Mouse (Mus musculus) liver, embryonic 14.5 days (tissue): ENCODE data around the gene Gm43638. TPM values are rescaled to one million over a fixed set of nuclear protein-coding genes. Genes with fewer than 3 reads are reported as not detected.
"Not testable (repeated sequence)": the region's sequence is repeated elsewhere in the genome, so short reads cannot be mapped to it uniquely, and the experiment has no call there.

Experiments
- ATAC-seq: fragments of 200-750 bp; cut with Nextera tagmentation; 2 replicates; pipeline ENCODE4 v1.8.0; 2017; ENCODE audit warnings: moderate number of reproducible peaks, mild to moderate bottlenecking, moderate library complexity; ENCODE audit not compliant: insufficient read depth
- DNase-seq, 3 experiments: peaks; one replicate each; pipeline ENCODE4 v3.0.0-alpha.2; 2012 to 2013; ENCODE audit warnings: low read depth in 3 of 3, low spot score in 3 of 3
- H3K27ac ChIP-seq: fragments of 300-500 bp; sonication (generic); 2 replicates; pipeline ENCODE4 v1.5.1; 2014; ENCODE audit warnings: moderate library complexity, mild to moderate bottlenecking, control low read depth, inconsistent platforms
- H3K27me3 ChIP-seq: fragments of 300-500 bp; sonication (generic); 2 replicates; pipeline ENCODE4 v1.6.1; 2014; ENCODE audit warnings: mild to moderate bottlenecking, low read length, moderate library complexity; ENCODE audit not compliant: control insufficient read depth, insufficient read depth
- H3K36me3 ChIP-seq: fragments of 300-500 bp; sonication (generic); replicated peaks from 2 replicates; pipeline ENCODE4 v1.6.1; 2014; ENCODE audit warnings: low read depth; ENCODE audit not compliant: control insufficient read depth, insufficient read depth
- H3K4me1 ChIP-seq, 2 experiments: fragments of 200-500 bp in 1 of 2; fragments of 300-500 bp in 1 of 2; sonication (generic) in 1 of 2; replicated peaks; 2 replicates each; pipeline ENCODE4 v1.6.1; 2012 to 2014; ENCODE audit warnings: antibody characterized with exemption in 1 of 2, inconsistent platforms in 1 of 2, low read length in 1 of 2; ENCODE audit not compliant: control insufficient read depth in 2 of 2, insufficient read depth in 2 of 2
- H3K4me2 ChIP-seq: fragments of 300-500 bp; sonication (generic); 2 replicates; pipeline ENCODE4 v1.6.1; 2014; ENCODE audit warnings: low read depth, mild to moderate bottlenecking, control low read depth, moderate library complexity
- H3K4me3 ChIP-seq, 2 experiments: fragments of 200-500 bp in 1 of 2; fragments of 300-500 bp in 1 of 2; sonication (generic) in 1 of 2; 2 replicates each; pipeline ENCODE4 v1.5.1; 2012 to 2014; ENCODE audit warnings: low read depth in 2 of 2, low read length in 2 of 2, mild to moderate bottlenecking in 2 of 2, control low read depth in 1 of 2, inconsistent platforms in 1 of 2, moderate library complexity in 1 of 2; ENCODE audit not compliant: insufficient read depth in 1 of 2
- H3K9ac ChIP-seq: fragments of 300-500 bp; sonication (generic); replicated peaks from 2 replicates; pipeline ENCODE4 v1.6.1; 2014; ENCODE audit warnings: mild to moderate bottlenecking, control low read depth, moderate library complexity
- H3K9me3 ChIP-seq: fragments of 300-500 bp; sonication (generic); 2 replicates; pipeline ENCODE4 v1.6.1; 2016; ENCODE audit warnings: low read length, mixed read lengths; ENCODE audit not compliant: control insufficient read depth
- CTCF ChIP-seq: IDR thresholded peaks from 2 replicates; pipeline ENCODE4 v1.5.1; 2016; ENCODE audit warnings: antibody characterized with exemption, low read depth, control low read depth
- EP300 ChIP-seq: IDR thresholded peaks from 2 replicates; pipeline ENCODE4 v1.6.1; 2016; ENCODE audit warnings: antibody characterized with exemption, low read depth
- WGBS: fragments of 180-500 bp; shearing (Covaris S2); extraction: QIAGEN DNeasy Blood & Tissue Kit; methylation state at CpG from one replicate; pipeline ENCODE4 v1.1.7; 2014; ENCODE audit not compliant: insufficient replicate concordance; 5-methylcytosine and 5-hydroxymethylcytosine counted together
- polyA plus RNA-seq, 2 experiments: library from polyadenylated mRNA; depleted of rRNA in 1 of 2; stranded (reverse) in 1 of 2; unstranded in 1 of 2; fragments of >200 nt; fragmentation: Nextera tagmentation in 1 of 2; extraction: Ambion mirVana in 1 of 2; gene quantifications; 2 replicates each; pipeline versions ENCODE4 v1.2.1 to v1.2.3; 2012 to 2014

Gene Gm43638
- not detected in 2 replicates for polyA plus RNA-seq (2012; rRNA removed)
- not detected in 2 replicates for polyA plus RNA-seq (2014; fragmentation: Nextera tagmentation; extraction: Ambion mirVana)

DNA sequence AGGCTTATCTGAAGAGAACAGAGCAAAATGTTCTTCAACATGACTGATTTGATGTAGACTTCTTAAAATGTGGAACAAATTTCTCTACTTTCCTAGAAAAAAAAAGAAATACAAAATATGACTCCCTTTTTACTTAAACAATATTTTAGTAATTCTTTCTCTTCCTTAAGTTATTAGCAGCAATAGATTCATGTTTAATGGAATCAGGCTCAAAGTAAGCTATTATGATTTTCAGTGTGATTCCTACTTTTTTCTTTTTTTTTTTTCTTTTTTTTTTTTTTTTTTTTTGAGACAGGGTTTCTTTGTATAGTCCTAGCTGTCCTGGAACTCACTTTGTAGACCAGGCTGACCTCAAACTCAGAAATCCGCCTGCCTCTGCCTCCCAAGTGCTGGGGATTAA lies at the start of gene Gm43638:
Gene Gm43638 (minus strand): TSS at position 101 of the 400 bp plus-strand sequence.
- not testable (repeated sequence) for H3K9me3 ChIP-seq, H3K27me3 ChIP-seq, ATAC-seq, DNase-seq, H3K4me3 ChIP-seq, H3K4me2 ChIP-seq, H3K9ac ChIP-seq, H3K4me1 ChIP-seq, H3K36me3 ChIP-seq, H3K27ac ChIP-seq
- 35% methylated on average over 1 of the region's 1 CpGs for WGBS

DNA sequence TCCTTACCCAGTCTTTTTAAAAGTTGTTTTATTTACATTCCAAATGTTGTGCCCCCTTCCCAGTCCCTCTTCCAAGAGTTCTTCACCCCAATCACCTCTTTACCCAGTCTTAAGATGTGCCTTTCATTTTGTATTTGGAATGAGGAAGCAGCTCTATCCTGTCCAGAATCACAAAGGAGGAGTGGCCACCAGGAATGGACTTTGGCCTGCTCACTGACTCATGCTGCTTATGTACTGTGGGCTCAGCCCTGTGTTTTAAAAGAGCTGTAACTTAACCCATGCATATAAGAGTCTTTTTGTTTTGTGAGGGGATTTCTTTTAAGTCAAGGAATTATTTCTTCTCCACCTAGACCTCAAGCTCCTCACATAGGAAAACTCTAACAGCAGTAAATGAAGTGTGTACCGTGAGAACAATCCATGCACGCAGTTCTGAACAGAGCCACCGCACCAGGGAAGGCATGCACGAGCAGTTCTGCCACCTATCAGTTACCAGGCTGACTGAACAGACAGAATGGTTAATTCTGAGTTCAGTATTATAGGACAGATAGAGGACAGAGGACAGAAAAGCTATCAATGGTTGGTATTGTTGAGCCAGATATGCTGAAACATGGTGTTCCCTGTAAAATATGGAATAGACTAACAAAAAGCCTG lies 49.5 kb upstream of the Gm43638 start:
- H3K9ac ChIP-seq, result no peak overlapping the region
- H3K4me3 ChIP-seq, result no peak overlapping the region
- H3K9me3 ChIP-seq, result no peaks in the 10 kb centered on the region
- no peaks in the 10 kb centered on the region for H3K36me3 ChIP-seq
- H3K27ac ChIP-seq, result no peak overlapping the region
- DNase-seq (no peak), ATAC-seq (peak; percentile 58; the same call in 1 of the 2 replicates)
- H3K4me2 ChIP-seq, result no peak overlapping the region
- peaks cover 0 to 3% of the 10 kb centered on the region in 2 experiments; a peak in 1 of 4 replicates for H3K4me1 ChIP-seq
- no peaks in the 10 kb centered on the region for H3K27me3 ChIP-seq
- 68% methylated on average over 4 of the region's 4 CpGs for WGBS
- no peak for TF ChIP-seq EP300
- TF ChIP-seq CTCF, result no peak

GRCm38 (mm10) chr5:87532288-87532687 lies 45.7 kb upstream of the Gm43638 start:
- Histone ChIP-seq H3K9me3 (no peaks in the 10 kb centered on the region), H3K4me1 (peaks cover 0 to 3% of the 10 kb centered on the region in 2 experiments; a peak in 1 of 4 replicates), H3K4me2 (no peak overlapping the region), H3K4me3 (no peak overlapping the region), H3K27ac (no peak overlapping the region), H3K9ac (no peak overlapping the region), H3K27me3 (no peaks in the 10 kb centered on the region), H3K36me3 (no peaks in the 10 kb centered on the region)
- TF ChIP-seq CTCF (no peak), EP300 (no peak)
- 42% methylated on average over 2 of the region's 2 CpGs for WGBS
- no peak for ATAC-seq
- DNase-seq, result no peak

DNA sequence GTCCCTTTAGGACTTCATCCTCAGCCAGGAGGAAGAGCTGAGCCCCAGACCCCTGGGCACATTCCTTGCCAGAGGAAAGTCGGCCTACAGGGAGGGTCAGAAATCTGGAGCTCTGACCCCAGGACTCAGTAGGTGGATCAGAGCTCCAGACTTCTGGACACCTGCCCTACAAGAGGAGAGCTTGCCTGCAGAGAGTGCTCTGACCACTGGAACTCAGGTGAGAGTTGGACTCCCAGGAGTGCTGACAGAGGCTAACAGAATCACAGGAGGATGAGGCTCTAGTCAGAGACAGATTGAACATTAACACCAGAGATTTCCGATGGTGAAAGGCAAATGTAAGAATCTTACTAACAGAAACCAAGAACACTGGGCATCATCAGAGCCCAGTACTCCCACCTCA lies 37.0 kb upstream of the Gm43638 start:
- not testable (repeated sequence) for H3K4me2 ChIP-seq, DNase-seq, H3K27ac ChIP-seq, H3K9ac ChIP-seq, H3K9me3 ChIP-seq, H3K36me3 ChIP-seq, H3K27me3 ChIP-seq, H3K4me1 ChIP-seq, ATAC-seq, H3K4me3 ChIP-seq
- WGBS, result 54% methylated on average over 2 of the region's 2 CpGs

DNA sequence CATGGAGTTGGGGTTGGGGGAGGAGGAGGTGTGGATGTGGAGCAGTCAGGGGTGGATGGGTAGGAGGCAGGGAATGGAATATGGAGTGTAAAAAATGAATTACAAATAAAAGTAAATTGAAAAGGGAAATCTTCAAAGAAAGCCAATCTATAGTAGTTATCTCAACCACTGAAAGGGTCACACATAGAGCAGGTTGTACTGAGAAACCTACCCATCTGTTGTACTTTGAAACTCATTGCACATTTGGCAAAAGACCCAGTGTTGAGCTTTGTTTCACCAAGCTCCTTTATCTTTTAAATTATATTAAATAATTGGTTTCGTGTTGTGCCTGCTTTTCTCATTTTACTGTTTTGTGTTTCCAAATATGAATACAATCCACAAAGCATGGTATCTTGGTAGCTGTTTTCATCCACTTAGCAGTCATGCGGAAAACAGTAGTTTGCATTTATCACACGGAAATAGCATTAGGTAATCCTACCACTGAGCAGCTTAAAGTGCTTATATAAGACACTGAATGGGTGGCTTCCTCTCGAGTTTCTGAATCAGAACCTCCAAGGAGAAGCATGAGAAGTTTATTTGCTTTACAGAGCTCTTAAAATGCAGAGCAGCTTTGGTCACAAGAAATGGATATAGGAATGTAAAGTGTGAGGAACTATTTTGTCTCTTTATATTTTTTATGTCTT lies 19.3 kb upstream of the Gm43638 start:
- H3K27ac ChIP-seq, result no peak overlapping the region

More for the DNA sequence above, 19.3 kb upstream of the Gm43638 start:
- H3K9ac ChIP-seq, result no peak overlapping the region
- DNase-seq, result no peak
- H3K4me3 ChIP-seq, result no peak overlapping the region
- 44% methylated on average over 4 of the region's 4 CpGs for WGBS
- TF ChIP-seq CTCF (no peak), EP300 (no peak)
- H3K9me3 ChIP-seq, result no peaks in the 10 kb centered on the region
- ATAC-seq, result no peak
- H3K4me2 ChIP-seq, result no peak overlapping the region
- no peaks in the 10 kb centered on the region for H3K27me3 ChIP-seq
- H3K36me3 ChIP-seq, result no peaks in the 10 kb centered on the region
- H3K4me1 ChIP-seq, result no peaks in the 10 kb centered on the region
